Mouse (Mus musculus): ENCODE data around the gene Tnk2. TPM values are rescaled to one million over a fixed set of nuclear protein-coding genes. Genes with fewer than 3 reads are reported as not detected.
"Not testable (repeated sequence)": the region's sequence is repeated elsewhere in the genome, so short reads cannot be mapped to it uniquely, and the experiment has no call there.

Tnk2 gene
- total RNA-seq, 4 experiments from 2014 or later: 18.6 to 22.6 (median 21.4) TPM

DNA sequence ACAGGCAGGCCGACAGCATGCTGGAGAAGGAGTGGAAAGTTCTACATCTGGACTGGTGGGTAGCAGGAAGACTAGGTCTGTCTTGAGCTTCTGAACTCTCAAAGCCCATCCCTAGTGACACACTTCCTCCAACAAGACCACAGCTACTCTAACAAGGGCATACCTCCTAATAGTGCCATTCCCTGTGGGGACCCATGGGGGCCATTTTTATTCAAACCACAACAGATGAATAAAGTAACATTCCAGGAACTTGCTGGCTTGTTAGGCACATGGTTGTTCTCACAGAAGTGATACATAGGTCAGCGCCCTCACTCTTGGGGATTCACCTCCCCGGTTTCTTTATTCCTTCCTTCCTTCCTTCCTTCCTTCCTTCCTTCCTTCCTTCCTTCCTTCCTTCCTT lies 7.3 kb upstream of the Tnk2 start:
- no peak for DNase-seq (ENCODE audit: low spot score)

DNA sequence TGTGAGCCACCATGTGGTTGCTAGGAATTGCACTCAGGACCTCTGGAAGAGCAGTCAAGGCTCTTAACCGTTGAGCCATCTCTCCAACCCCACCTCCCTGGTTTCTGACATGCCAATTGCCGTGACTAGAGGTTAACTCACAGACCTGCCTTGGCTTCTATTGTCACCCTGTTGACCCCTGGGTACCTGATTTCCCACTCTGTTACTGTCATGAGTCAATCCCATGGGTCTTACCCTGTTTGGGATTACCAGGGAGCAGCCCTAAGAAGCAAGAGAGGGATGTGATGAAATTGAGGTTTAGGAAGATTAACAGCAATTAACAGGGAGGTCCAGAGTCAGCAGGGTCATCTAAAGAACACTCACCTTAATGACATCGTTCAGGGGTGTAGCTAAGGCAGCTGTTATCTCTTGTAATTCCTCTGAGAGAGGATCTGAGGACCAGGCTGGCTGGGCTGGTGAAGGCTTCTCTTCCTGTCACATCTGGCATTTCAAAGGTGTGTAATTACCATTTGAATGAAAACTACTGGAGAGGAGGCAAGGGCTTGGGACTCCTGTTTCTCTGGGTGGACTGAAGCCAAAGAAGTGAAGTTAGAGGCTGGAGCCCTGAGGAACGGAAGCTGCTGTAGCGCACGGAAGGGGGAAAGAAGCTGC lies 6.7 kb upstream of the Tnk2 start:
- DNase-seq (ENCODE audit: low spot score): no peak

DNA sequence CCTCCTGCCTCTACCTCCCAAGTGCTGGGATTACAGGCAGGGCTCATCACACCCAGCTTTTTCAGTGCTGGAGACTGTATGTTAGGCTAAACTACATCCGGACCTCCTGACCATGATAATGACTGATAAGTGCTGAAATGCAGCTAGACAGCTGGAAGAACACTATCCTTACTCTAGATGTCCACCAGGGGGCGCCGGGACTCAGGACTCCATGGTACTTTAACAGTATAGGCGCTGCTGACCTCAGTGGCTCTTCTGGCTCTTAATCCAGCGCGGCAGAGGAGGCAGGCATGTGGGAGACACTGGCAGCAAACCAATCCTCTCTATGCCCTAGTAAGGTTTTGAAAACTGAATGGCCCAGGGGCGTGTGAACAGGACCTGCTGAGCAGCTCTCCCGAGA lies 5.2 kb upstream of the Tnk2 start:
- DNase-seq (ENCODE audit: low spot score): peak; percentile 79

DNA sequence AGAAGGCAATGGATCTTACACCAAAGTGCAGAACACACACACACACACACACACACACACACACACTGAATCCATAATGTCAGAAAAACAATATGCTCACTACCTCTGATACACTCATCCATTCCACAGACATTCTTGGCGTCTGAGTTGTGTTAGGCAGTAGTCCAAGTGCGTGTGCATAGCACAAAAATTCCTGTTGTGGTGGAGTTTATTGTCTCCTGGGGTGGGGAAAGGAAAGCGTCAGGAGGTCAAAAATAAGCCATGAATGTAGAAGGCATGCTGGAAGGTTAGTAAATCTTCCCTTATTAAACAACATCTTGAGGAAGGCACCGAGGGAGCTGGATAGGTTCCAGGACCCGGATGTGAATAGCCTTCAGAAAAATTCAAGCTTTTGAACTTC lies 3.6 kb upstream of the Tnk2 start:
- DNase-seq (ENCODE audit: low spot score): no peak

DNA sequence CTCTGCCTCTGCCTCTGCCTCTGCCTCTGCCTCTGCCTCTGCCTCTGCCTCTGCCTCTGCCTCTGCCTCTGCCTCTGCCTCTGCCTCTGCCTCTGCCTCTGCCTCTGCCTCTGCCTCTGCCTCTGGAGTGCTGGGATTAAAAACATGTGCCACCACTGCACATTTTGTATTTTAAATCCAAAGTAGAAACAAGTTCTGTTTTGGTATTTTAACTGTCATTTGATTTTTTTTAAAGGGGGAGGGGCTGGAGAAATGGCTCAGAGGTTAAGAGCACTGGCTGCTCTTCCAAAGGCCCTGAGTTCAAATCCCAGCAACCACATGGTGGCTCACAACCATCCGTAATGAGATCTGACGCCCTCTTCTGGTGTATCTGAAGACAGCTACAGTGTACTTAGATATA lies 3.0 kb upstream of the Tnk2 start:
- not testable (repeated sequence) for DNase-seq (ENCODE audit: low spot score)

DNA sequence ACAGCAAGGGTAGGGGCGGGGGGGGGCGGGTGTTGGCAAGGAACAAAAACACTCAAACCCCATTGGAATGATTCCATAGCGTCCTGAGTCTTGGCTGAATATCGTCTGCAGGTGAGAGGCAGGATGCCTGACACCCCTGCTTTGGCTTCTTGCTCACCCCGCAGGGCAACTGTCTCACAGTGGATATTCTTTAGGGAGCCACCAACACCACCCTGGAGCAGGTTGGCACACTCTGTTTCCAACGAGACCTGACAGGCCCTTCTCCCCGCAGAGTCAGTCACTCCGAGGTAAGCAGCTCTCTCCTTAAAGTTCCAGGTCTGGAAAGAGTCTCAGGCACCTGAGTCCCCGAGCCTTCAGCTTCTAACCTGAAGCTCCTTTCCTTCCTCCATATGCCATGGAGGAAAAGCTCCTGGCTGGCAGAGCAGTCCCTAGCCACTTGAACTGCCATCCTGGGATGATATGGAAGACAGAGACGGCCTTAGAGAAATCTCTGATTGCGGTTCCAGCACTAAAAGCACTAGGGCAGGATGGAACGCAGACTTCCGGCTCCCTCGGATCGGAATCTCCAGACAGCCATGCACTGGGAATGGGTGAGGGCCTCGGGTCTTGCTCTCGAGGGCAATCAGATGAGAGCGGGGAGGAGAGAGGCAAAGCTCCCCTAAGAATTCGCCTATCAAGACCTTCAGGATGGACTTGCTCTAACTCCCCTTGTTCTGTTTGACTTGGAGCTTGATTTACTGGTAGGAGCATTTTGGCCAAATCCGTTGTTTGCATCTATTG lies 2.0 kb upstream of the Tnk2 start:
- DNase-seq (ENCODE audit: low spot score): no peak

DNA sequence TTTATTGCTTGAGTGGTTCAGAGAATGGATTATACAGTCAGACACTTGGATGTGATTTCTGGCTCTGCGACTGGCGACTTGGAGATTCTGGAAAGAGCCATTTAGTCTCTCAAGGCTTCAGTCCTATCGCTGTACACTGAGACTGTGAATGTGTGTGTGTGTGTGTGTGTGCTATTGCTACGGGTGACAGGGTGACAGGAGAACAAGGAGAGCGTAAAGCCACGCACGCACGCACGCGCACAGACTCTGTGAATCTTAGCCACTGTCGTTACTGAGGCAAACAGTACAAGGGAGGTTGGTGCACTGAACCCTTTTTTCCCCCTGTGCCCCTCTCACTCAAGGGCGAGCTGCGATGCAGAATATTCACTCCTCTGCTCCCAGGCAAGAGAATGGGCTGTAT lies 1.4 kb upstream of the Tnk2 start:
- no peak for DNase-seq (ENCODE audit: low spot score)

DNA sequence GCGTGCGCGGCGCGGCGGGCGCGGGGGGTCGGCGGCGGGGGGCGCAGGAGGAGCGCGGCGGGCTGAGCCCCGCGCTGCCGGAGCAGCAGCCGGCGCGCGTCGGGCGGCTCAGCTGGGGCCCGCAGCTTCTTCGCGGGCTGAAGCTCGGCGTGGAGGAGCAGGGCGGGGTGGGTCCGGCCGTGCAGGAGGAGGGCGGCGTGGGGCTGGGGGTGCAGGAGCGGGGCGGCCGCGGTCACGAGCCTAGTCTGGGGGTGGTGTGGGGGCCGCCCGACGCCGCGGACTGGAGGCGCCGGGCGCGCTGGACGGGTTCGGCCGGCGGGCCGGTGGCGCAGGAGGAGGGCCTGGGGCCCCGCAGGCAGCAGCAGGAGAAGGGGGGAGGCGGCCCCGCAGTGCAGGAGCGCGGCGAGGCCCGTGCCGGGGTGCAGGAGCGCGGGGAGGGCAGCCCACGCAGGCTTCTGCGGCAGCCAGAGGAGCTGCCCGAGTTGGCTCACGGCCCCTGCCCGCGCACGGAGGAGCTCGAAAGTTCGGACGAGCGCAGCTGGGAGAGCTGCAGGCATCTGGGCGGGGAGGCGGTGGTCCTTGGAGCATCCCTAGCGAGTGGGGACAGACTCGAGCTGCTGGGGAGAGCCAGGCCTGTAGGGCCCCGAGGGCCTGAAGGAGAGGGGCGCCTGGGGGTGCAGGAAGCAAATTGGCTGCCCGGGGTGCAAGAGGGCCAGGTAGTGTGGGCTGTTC lies 561 bp downstream of the Tnk2 start:
- no peak for DNase-seq (ENCODE audit: low spot score)

DNA sequence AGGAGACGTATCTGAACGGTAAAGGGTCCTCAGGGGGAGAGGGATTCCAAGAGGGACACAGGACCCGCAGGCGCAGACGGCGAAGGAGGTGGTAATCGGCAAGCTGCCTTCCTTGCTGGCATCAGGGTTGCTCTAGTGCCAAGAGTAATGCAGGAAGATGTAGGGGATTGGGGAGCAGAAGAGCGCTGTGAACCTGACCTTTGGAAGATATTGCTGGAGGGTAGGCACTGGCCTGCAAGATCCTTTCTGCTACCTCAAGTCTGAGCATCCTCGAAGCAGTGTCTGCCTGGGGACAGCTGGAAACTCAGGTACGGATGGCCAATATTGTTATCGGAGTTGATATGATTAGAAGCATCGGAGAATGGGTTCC lies 1.1 kb downstream of the Tnk2 start:
- DNase-seq (ENCODE audit: low spot score): no peak

DNA sequence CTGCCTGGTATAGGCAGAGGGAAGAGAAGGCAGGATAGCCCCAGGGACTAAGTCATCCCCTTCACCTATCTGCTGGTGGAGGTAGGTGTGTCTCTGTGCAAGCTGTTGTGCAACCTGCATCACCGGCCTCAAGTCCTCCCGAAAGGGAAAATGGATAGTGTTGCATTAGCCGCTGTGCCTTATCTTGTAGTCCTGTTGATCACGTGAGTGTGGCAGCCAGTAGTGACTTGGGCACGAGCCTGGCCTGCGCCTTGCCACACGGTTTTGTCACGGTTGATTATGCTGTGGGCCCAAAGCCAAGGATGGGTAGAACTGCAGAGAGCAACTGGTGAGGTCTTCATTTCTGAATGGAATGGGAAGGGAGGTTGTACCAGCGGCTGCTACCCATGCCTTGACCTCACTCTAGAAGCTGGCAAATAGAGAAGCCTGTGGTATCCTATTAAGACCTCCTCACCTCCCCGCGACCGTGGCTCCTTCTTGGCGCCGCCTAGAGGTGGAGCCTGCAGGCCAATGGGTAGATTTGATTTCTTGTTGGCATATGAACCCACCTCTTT lies 1.8 kb downstream of the Tnk2 start:
- DNase-seq (ENCODE audit: low spot score): no peak

DNA sequence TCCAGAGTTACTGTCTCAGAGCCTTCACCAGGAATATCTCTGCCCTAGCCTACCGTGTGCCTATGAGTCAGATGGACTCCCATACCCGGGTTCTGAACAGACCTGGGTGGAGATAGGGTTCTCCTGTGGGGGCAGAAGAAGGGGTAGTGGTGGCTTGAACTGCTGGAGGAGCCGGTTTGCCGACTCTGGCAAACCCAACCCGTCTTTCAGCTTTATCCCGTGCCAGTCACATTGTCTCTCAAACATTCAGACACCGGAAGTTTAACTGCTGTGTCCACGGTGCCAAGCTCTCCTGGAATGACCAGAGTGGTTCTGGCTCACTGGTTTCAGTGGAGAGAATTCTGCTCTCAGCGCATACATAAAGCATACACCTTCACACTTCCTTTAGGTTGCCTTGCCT lies 2.3 kb downstream of the Tnk2 start:
- no peak for DNase-seq (ENCODE audit: low spot score)

DNA sequence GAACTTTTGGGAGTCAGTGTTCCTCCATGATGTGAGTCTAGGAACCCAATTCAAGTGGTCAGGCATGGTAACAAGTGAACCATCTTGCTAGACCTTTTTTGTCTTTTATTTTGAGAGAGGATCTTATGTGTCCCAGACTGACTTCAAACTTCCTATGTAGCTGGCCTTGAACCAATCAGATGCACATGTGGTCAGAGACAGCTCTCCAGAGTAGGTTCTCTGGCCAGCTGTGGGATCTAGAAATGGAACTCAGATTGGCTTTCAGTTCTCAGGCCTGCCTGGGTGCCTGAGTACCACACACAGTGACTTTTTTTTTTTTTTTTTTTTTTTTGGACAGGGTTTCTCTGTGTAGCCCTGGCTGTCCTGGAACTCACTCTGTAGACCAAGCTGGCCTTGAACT lies 4.0 kb downstream of the Tnk2 start:
- no peak for DNase-seq (ENCODE audit: low spot score)

DNA sequence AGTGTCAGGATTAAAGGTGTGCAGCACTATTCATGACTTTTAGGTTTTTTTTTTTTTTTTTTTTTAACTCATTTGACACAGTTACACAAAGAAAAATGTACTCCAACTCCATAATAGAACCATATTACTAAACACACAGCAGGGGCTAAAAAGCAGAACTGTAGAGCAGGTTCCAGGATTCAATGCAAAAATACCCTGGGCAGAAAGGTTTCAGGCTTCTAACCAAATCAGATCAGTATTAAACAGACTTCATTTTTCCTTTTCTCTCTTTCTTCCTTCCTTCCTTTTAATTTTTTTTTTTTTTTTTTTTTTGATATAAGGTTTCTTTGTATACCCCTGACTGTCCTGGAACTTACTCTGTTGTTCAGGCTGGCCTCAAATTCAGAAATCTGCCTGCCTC lies 6.8 kb downstream of the Tnk2 start:
- DNase-seq (ENCODE audit: low spot score): no peak

DNA sequence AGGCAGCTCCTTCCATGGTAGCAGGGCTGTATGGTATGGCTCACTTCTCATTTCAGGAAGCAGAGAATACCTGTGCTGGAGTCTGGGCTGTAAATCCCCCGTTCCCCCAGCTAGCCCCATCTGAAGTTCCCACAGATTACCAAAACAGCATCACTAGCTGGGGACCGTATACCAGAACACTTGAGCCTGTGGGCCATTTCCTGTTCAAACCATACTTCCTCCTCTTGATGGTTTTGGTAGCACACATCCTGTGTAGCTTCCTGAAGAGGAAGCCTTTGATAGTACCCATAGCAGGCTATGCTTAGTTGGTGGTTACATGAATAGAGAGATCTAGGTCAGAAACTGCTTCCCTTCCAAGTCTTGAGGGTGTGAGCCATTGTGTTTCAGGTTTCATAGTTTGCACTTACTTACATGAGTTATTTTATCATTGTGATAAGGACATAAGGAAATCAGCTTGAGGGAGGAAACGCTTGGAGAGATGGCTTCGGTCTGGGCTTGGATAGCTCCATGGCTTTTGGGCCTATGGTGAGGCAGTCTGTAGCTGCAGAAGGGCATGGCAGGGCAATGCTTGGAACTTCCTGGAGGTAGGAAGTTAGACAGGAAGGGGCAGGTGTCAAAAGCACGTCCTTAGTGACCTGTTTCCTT lies 7.4 kb downstream of the Tnk2 start:
- no peak for DNase-seq (ENCODE audit: low spot score)

DNA sequence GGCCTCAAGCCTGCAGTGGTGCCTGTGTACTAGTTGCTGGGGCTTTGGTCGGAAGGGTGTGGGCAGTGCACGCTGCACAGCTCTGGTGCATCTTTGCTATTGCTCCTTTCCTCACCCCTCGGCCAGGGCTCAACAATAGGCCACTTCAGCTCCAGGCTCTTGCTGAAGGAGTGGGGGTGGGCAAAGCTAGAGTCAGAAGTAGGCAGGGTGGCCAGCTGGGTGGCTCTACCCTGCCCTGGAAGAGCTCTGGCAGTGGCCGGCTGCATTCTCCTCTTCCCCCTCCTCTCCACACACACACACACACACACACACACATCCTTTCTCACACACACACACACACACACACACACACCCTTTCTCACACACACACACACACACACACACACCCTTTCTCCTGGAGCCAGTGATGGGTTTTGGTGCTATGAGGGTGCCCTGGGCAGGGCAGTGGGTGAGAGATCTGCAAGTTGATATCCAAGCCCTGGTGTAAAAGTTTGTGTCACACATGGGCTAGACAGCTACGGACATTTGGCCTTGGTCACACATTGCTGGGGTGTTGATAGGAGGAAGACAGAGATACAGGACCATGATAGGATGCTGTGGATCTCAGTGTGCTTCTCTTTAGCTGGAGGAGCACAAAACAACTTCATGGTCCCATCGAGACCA lies 10.5 kb downstream of the Tnk2 start:
- no peak for DNase-seq (ENCODE audit: low spot score)

DNA sequence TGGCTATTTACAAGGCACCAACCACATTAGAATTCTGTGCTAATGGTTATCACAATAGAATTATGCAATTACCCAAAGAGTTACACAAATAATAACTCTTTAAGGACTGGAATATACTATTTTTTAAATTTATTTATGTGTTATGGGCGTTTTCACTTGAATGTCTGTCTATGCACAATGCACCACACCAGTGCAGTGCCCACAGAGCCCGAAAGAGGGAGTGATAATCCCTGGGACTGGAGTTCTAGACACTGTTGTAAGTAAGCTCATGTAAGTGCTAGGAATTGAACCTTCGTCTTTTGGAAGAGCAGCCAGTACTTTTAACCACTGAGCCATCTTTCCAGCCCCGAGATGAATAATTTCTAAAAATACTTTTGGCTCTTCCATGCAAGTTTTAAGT lies 11.9 kb downstream of the Tnk2 start:
- DNase-seq (ENCODE audit: low spot score): no peak

DNA sequence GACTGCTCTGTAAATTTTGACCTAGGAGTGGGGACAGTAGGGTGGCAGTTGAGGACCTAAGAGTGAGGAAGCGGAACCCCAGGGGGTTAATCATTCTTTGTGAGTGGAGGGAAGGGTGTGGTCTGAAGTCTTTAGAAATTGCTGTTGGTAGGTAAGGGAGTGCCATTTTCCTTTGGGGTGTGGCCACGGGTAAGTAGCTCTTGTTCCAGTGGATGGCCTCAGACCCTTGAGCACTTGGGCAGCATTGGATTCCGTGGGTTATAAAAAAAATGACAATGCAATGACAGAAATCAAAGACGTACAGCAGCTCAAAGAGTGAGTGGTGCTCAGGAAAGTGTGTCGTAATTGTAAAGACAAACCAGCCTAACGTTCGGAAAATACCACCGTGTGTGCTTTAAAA lies 12.6 kb downstream of the Tnk2 start:
- no peak for DNase-seq (ENCODE audit: low spot score)

DNA sequence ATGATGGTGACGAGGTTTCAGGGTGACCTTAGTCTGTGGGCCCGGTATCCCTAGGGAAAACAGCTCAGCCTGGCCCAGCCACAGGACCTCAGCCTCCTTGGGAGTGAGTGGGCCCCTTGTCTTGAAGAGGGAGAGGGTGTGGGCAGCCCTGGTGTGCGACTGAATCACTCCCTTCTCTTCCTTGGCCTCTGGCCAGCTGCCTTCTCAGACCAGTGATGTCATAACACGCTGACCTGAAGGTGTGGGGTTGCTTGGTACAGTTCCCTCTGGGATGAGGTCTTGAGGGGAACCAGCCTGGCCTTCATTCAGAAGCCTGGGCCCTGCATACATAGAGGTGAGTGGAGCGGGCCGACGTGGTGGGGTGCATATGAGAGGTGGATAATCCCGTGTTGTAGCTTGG lies 13.1 kb downstream of the Tnk2 start:
- no peak for DNase-seq (ENCODE audit: low spot score)

DNA sequence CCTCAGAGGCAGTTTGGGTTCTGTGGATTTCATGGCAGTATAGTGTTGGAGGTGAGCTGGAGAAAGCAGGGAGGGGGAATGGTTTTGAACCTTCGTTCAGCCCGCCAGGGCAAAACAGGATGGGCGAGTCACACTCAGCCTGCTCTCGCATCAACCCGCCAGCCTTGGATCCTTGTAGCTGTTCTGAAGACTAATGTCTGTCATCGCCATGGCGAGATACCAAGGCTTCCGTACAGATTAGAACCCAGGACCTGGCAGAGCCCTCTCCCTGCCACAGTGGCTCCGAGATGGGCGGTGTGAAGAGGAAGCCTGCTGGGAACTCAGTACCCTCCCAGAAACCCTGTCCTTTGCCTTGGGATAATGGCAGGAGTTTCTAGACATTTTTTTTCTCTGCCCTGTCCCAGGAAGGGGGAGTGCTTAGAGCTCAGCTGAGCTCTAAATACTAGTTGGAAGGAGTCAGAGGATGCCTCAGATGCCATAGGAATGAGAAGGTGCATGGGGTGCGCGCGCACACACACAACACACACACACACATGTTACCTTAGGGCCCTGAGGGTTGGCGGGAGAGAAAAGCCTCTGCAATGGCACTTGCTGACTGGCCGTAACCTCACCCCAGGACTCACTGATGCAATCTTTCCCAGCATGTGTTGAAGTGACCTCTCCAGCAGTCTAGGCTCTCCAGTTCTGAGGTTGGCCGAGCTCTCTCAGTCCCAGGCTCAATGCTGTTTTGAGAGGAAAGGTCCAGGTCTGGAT lies 14.0 kb downstream of the Tnk2 start:
- no peak for DNase-seq (ENCODE audit: low spot score)

DNA sequence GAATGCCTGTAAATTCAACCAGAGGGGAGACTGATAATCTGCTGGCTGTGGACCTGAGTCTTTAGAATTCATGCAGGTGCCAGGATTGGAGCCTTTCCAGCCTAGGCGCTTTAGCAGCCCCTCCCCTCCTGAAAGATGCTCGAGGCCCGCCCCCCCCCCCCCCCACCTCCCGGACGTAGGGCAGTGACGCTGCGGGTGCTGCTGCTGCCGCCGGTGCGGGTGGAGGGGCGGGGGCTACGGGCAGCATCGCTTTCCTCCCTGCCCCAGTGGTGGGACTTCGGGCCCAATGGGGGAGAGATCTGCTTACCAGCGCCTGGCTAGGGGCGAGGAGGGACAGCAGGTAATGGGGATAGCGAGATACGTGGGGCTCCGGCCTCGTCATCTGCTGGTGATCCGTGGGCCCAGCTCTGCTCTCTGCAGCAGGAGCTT lies 15.1 kb downstream of the Tnk2 start:
- no peak for DNase-seq (ENCODE audit: low spot score)

DNA sequence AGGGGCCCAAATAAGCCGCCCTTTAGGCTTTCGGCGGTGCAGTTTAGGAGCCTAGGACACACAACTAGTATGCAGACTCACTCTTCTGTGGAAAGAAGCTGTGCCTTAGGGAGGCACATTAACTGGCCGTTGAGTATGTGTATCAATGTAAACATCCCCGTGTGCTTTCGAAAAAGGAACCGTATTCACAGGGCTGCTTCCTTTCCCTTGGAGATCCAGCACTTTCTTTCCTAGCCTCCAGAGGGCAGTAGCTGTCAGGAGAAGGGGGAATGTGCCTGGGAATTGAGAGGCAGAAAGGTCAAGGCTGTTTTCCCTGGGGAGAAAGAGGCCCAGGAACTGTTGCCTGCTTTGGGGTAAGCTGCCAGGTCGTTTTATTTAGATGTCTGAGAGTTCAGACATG lies 15.7 kb downstream of the Tnk2 start:
- peak; percentile 81 for DNase-seq (ENCODE audit: low spot score)

Measured in heart, adult 8-10 months (tissue).